Mouse (Mus musculus): ENCODE data around the gene Inhbb.

Inhbb gene

GRCm38 (mm10) chr1:119419151-119420105, 2.6 kb downstream of the Inhbb start:
- DNase-seq, result no peak

- no peak for DNase-seq
Measured at GRCm38 (mm10) chr1:119417991-119418390, 4.1 kb downstream of the Inhbb start.

GRCm38 (mm10) chr1:119417542-119417941, 4.5 kb downstream of the Inhbb start:
- DNase-seq, result no peak

GRCm38 (mm10) chr1:119416610-119417009, 5.4 kb downstream of the Inhbb start:
- no peak for DNase-seq

- DNase-seq, result no peak
Measured at GRCm38 (mm10) chr1:119416177-119416576, 5.9 kb downstream of the Inhbb start.

GRCm38 (mm10) chr1:119415151-119415550, 6.9 kb downstream of the Inhbb start:
- DNase-seq, result no peak

- DNase-seq, result no peak
Measured at GRCm38 (mm10) chr1:119410661-119411060, 11.4 kb downstream of the Inhbb start.

- no peak for DNase-seq
Measured at GRCm38 (mm10) chr1:119409599-119410168, 12.4 kb downstream of the Inhbb start.

GRCm38 (mm10) chr1:119409106-119409505, 12.9 kb downstream of the Inhbb start:
- no peak for DNase-seq

GRCm38 (mm10) chr1:119407691-119408315, 14.2 kb downstream of the Inhbb start:
- DNase-seq, result no peak

- DNase-seq, result no peak
Measured at GRCm38 (mm10) chr1:119404798-119405197, 17.2 kb downstream of the Inhbb start.

GRCm38 (mm10) chr1:119404341-119404740, 17.7 kb downstream of the Inhbb start:
- DNase-seq, result no peak

- DNase-seq, result no peak
Measured at GRCm38 (mm10) chr1:119401249-119401648, 20.8 kb downstream of the Inhbb start.

- no peak for DNase-seq
Measured at GRCm38 (mm10) chr1:119398640-119399039, 23.4 kb downstream of the Inhbb start.

GRCm38 (mm10) chr1:119397839-119398238, 24.2 kb downstream of the Inhbb start:
- DNase-seq, result no peak

- DNase-seq, result peak; percentile 74
Measured at GRCm38 (mm10) chr1:119391311-119391710, 30.7 kb downstream of the Inhbb start.

- DNase-seq, result no peak
Measured at GRCm38 (mm10) chr1:119390676-119391075, 31.4 kb downstream of the Inhbb start.

GRCm38 (mm10) chr1:119389771-119390500, 32.1 kb downstream of the Inhbb start:
- DNase-seq, result no peak

GRCm38 (mm10) chr1:119388664-119389396, 33.2 kb downstream of the Inhbb start:
- DNase-seq, result no peak

GRCm38 (mm10) chr1:119386306-119386705, 35.7 kb downstream of the Inhbb start:
- no peak for DNase-seq

- no peak for DNase-seq
Measured at GRCm38 (mm10) chr1:119383916-119384315, 38.1 kb downstream of the Inhbb start.

GRCm38 (mm10) chr1:119380609-119381008, 41.4 kb downstream of the Inhbb start:
- no peak for DNase-seq

Measured in cerebellum, adult 9-10 months (tissue).